Mouse (Mus musculus) left cerebral cortex, adult 8-10 months (tissue): ENCODE measurements around the gene Colgalt2. TPM values are rescaled to one million over a fixed set of nuclear protein-coding genes. Genes with fewer than 3 reads are reported as not detected.

Experiments used
- DNase-seq, 2 experiments: peaks; one replicate each; pipeline ENCODE4 v3.0.0; 2022; ENCODE audit warnings: low spot score in 2 of 2
- total RNA-seq, 4 experiments: library from RNA; stranded (reverse); gene quantifications; 2 replicates each; pipeline ENCODE4 v1.2.4; 2022

The Colgalt2 gene
- total RNA-seq, 4 experiments from 2014 or later: 5.0 to 6.4 (median 5.8) TPM

GRCm38 (mm10) chr1:152476126-152476525 is 76.5 kb downstream of the Colgalt2 start:
- no peak for DNase-seq

GRCm38 (mm10) chr1:152490842-152491241 is 91.2 kb downstream of the Colgalt2 start:
- no peak for DNase-seq

GRCm38 (mm10) chr1:152492258-152492657 is 92.6 kb downstream of the Colgalt2 start:
- DNase-seq: no peak

GRCm38 (mm10) chr1:152496831-152497230 is 97.2 kb downstream of the Colgalt2 start:
- no peak for DNase-seq

GRCm38 (mm10) chr1:152497581-152497980 is 98.0 kb downstream of the Colgalt2 start:
- no peak for DNase-seq

- DNase-seq: no peak
Measured at GRCm38 (mm10) chr1:152499802-152500201, 100.2 kb downstream of the Colgalt2 start.

GRCm38 (mm10) chr1:152506175-152506574 is 106.5 kb downstream of the Colgalt2 start:
- no peak for DNase-seq

GRCm38 (mm10) chr1:152506726-152507125 is 107.1 kb downstream of the Colgalt2 start:
- no peak for DNase-seq

GRCm38 (mm10) chr1:152508481-152509220 is 109.0 kb downstream of the Colgalt2 start:
- DNase-seq: no peak

GRCm38 (mm10) chr1:152511237-152511636 is 111.6 kb downstream of the Colgalt2 start:
- DNase-seq: no peak

- DNase-seq: no peak
Measured at GRCm38 (mm10) chr1:152514256-152514655, 114.6 kb downstream of the Colgalt2 start.

- no peak for DNase-seq
Measured at GRCm38 (mm10) chr1:152517057-152517570, 117.5 kb downstream of the Colgalt2 start.

- no peak for DNase-seq
Measured at GRCm38 (mm10) chr1:152518971-152519370, 119.3 kb downstream of the Colgalt2 start.

GRCm38 (mm10) chr1:152520798-152521575 is 121.4 kb downstream of the Colgalt2 start:
- peak in 1 of 2 experiments; percentile 36 for DNase-seq

GRCm38 (mm10) chr1:152522226-152522625 is 122.6 kb downstream of the Colgalt2 start:
- peak in 1 of 2 experiments; percentile 85 for DNase-seq

GRCm38 (mm10) chr1:152523292-152523691 is 123.7 kb downstream of the Colgalt2 start:
- no peak for DNase-seq

- peak in 1 of 2 experiments; percentile 87 for DNase-seq
Measured at GRCm38 (mm10) chr1:152524098-152524892, 124.7 kb downstream of the Colgalt2 start.

- DNase-seq: peak; percentile 42 to 74
Measured at GRCm38 (mm10) chr1:152524987-152525648, 125.5 kb downstream of the Colgalt2 start.

GRCm38 (mm10) chr1:152526154-152526553 is 126.5 kb downstream of the Colgalt2 start:
- no peak for DNase-seq

- DNase-seq: no peak
Measured at GRCm38 (mm10) chr1:152528214-152528613, 128.6 kb downstream of the Colgalt2 start.

GRCm38 (mm10) chr1:152528778-152529177 is 129.1 kb downstream of the Colgalt2 start:
- DNase-seq: no peak
